Mouse (Mus musculus) kidney, embryonic 14.5 days (tissue): Measurements from ENCODE around the gene Med28. TPM values are rescaled to one million over a fixed set of nuclear protein-coding genes. Genes with fewer than 3 reads are reported as not detected.
A peak's percentile ranks its signal among the peaks of the same experiment; 100 is the strongest.

Source experiments
- ATAC-seq: fragments of 200-750 bp; cut with Nextera tagmentation; 2 replicates; pipeline ENCODE4 v1.8.0; 2017; ENCODE audit warnings: moderate number of reproducible peaks, mild to moderate bottlenecking, moderate TSS enrichment, moderate library complexity; ENCODE audit not compliant: low FRiP score, low TSS enrichment
- H3K27ac ChIP-seq: fragments of 300-500 bp; sonication (generic); 2 replicates; pipeline ENCODE4 v1.5.1; 2014; ENCODE audit warnings: low read depth, mild to moderate bottlenecking, low read length, moderate library complexity, mixed read lengths
- H3K27me3 ChIP-seq: fragments of 300-500 bp; sonication (generic); 2 replicates; pipeline ENCODE4 v1.6.1; 2014; ENCODE audit warnings: mild to moderate bottlenecking, low read length; ENCODE audit not compliant: control insufficient read depth, insufficient read depth
- H3K36me3 ChIP-seq: fragments of 300-500 bp; sonication (generic); 2 replicates; pipeline ENCODE4 v1.6.1; 2014; ENCODE audit warnings: low read length, mixed read lengths; ENCODE audit not compliant: control insufficient read depth, insufficient read depth
- H3K4me1 ChIP-seq: fragments of 300-500 bp; sonication (generic); 2 replicates; pipeline ENCODE4 v1.6.1; 2014; ENCODE audit warnings: low read length, mixed read lengths; ENCODE audit not compliant: control insufficient read depth, insufficient read depth
- H3K4me2 ChIP-seq: fragments of 300-500 bp; sonication (generic); replicated peaks from 2 replicates; pipeline ENCODE4 v1.6.1; 2014; ENCODE audit warnings: low read depth, mild to moderate bottlenecking, low read length
- H3K4me3 ChIP-seq: fragments of 300-500 bp; sonication (generic); 2 replicates; pipeline ENCODE4 v1.5.1; 2014; ENCODE audit warnings: mild to moderate bottlenecking, low read length
- H3K9ac ChIP-seq: fragments of 300-500 bp; sonication (generic); 2 replicates; pipeline ENCODE4 v1.6.1; 2014; ENCODE audit warnings: low read depth, mild to moderate bottlenecking, low read length, moderate library complexity
- H3K9me3 ChIP-seq: fragments of 300-500 bp; sonication (generic); 2 replicates; pipeline ENCODE4 v1.6.1; 2016; ENCODE audit warnings: low read length; ENCODE audit not compliant: control insufficient read depth
- WGBS: fragments of 180-500 bp; shearing (Covaris S2); extraction: QIAGEN DNeasy Blood & Tissue Kit; methylation state at CpG from one replicate; pipeline ENCODE4 v1.1.7; 2014; 5-methylcytosine and 5-hydroxymethylcytosine counted together
- polyA plus RNA-seq: library from polyadenylated mRNA; unstranded; fragments of >200 nt; fragmentation: Nextera tagmentation; extraction: Ambion mirVana; gene quantifications from 2 replicates; pipeline ENCODE4 v1.2.1, GENCODE M21; 2014

Gene Med28
- polyA plus RNA-seq, 1 experiment from 2014 or later = 265 TPM

DNA sequence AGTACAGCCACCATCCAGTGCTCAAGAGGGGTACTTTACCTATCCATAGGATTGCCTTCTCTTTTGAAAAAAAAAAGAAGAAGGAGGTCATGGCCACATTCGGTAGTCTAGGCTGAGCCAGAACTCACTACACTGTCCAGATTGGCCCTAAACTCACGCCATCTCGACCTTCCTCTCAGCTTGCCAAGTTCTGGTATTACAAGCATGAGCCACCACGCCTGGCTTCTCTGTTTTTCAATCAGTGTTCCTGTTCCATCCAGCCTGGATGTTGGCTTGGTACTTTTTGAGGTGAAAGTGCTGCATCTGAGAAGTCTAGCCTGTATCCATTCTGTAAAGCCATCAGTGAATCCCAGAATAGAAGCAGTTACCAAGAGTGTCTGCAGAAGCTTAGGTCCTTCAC lies 23.6 kb upstream of the Med28 start:
- Histone ChIP-seq H3K27ac (no peak overlapping the region), H3K9ac (no peak overlapping the region), H3K9me3 (no peaks in the 10 kb centered on the region), H3K4me3 (no peak overlapping the region), H3K36me3 (peaks cover 49% of the 10 kb centered on the region), H3K27me3 (no peaks in the 10 kb centered on the region), H3K4me2 (no peak overlapping the region), H3K4me1 (peaks cover 14% of the 10 kb centered on the region)
- ATAC-seq = no peak
- WGBS = 89% methylated on average over 4 of the region's 4 CpGs

DNA sequence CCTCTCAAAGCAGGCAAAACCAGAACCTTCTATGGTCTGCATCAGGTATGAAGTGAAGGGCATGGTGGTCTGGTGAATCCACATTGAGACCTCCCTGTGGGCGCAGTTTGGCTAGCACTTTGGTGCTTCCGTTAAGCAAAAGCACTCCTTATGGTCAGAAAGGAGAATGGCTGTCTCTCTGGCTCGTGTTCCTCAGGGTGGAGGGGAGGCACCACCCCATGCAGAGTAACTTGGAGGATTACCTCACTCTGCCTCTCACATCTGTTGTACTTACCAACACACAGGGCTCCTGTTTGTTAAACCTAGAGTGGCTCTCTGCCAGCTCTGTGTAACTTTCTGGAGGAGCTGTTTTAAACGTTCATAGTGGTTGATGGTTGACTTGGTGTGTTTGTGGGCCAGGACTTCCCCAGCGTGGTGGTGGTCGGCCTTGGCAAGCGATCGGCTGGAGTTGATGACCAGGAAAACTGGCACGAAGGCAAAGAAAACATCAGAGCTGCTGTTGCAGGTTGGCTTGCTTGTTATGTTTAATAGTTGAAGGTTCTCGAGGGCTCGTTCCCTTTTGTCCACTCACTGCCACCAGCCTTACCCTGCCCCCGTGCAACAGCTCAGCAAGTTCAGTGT lies 23.0 kb upstream of the Med28 start:
- H3K27me3 ChIP-seq = no peaks in the 10 kb centered on the region
- H3K4me2 ChIP-seq = no peak overlapping the region
- no peaks in the 10 kb centered on the region for H3K9me3 ChIP-seq
- no peak for ATAC-seq
- H3K4me3 ChIP-seq = no peak overlapping the region
- no peak overlapping the region for H3K9ac ChIP-seq
- peaks cover 54% of the 10 kb centered on the region for H3K36me3 ChIP-seq
- 84% methylated on average over 12 of the region's 12 CpGs for WGBS
- H3K4me1 ChIP-seq = peaks cover 14% of the 10 kb centered on the region
- no peak overlapping the region for H3K27ac ChIP-seq

DNA sequence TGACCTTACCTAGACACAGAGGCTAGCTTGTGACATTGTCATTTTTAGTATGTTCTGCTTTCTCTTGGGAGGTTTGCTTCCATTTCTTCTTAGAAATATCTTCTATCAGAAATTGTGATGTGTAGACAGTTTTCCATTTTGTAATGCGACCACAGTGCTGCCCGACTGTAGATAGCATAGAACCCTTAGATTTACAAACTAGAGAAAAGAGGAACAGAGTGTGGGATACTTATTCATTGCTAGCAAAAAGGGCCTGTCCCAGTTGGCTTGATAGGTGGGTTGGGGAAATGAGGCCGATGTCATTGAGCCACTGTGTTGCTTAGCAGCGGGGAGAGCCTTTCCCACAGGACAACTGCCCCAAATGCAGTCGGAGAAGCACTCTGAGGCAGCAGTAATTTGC lies 22.5 kb upstream of the Med28 start:
- H3K9me3 ChIP-seq = no peaks in the 10 kb centered on the region
- peaks cover 14% of the 10 kb centered on the region for H3K4me1 ChIP-seq
- H3K4me3 ChIP-seq = no peak overlapping the region
- no peak overlapping the region for H3K9ac ChIP-seq
- ATAC-seq = no peak
- H3K27me3 ChIP-seq = no peaks in the 10 kb centered on the region
- H3K27ac ChIP-seq = no peak overlapping the region
- H3K36me3 ChIP-seq = peaks cover 58% of the 10 kb centered on the region
- H3K4me2 ChIP-seq = no peak overlapping the region
- WGBS = 91% methylated on average over 5 of the region's 5 CpGs

DNA sequence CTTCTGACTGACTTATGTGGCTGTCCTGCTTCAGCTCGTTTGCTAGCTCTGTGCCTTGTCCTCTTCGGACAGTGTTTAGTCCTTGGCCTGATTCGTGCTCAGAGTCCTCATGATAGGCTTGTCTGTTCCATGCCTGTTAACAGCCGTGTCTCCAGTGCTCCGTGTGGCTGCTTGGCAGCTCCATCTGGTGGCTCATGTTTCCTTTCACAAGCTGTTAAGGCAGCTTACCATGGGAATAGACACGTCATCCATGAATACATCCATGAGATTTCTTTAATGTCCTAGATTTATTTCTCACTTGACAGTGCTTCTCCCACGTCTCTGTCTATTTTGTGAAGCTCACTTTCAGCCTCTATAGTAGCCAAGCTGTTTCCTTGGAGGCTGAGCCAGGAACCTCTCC lies 10.0 kb upstream of the Med28 start:
- H3K36me3 ChIP-seq = peaks cover 77% of the 10 kb centered on the region

DNA sequence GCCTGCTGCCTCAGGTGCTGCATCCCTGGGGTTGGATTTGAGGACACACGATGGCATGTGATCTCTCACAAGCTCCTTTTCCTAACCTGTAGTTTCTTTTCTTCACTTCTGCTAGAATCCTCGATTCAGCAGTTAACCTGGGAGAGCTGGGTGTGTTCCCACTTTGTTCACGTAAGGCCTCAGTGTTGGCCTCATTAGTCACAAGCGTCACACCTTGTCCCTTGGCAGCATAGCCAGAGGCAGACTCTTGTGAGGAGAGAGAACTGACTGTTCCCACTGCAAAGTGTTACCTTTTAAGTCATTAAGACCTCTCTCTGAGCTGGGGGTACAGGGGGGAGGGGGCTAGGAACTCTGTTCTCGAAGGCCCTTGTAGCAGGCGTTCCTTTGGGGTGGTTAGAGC lies 7.1 kb upstream of the Med28 start:
- Histone ChIP-seq H3K27ac (no peak overlapping the region), H3K27me3 (no peaks in the 10 kb centered on the region), H3K9ac (no peak overlapping the region), H3K36me3 (peaks cover 50% of the 10 kb centered on the region), H3K4me1 (no peaks in the 10 kb centered on the region), H3K9me3 (no peaks in the 10 kb centered on the region), H3K4me3 (no peak overlapping the region), H3K4me2 (no peak overlapping the region)
- 88% methylated on average over 6 of the region's 6 CpGs for WGBS
- ATAC-seq = no peak

More for the DNA sequence above, 10.0 kb upstream of the Med28 start:
- no peaks in the 10 kb centered on the region for H3K27me3 ChIP-seq
- H3K4me2 ChIP-seq = no peak overlapping the region
- ATAC-seq = no peak
- no peak overlapping the region for H3K4me3 ChIP-seq
- no peaks in the 10 kb centered on the region for H3K4me1 ChIP-seq
- no peaks in the 10 kb centered on the region for H3K9me3 ChIP-seq
- 78% methylated on average over 7 of the region's 7 CpGs for WGBS
- no peak overlapping the region for H3K27ac ChIP-seq
- H3K9ac ChIP-seq = no peak overlapping the region

DNA sequence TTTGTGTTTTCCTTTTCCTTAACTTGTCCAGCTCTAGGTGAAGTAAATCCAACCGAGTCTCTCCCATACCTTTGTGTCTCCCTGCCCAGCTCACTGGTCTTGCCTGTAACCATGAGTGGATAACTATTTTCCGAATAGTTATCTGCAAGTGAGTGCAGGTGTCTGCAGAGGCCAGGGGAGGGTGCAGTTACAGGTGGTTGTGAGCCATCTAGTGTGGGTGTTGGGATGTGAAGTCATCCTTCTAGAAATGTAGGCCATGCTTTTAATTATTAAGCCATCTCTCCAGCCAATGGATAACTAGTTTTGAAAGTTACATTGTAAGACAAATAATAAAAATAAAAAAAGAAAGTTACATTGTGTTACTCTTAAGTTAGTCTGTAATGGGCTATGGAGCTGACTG lies 6.5 kb upstream of the Med28 start:
- no peaks in the 10 kb centered on the region for H3K4me1 ChIP-seq
- WGBS = 86% methylated on average over 2 of the region's 2 CpGs
- H3K27ac ChIP-seq = no peak overlapping the region
- H3K9ac ChIP-seq = no peak overlapping the region
- H3K4me2 ChIP-seq = no peak overlapping the region
- no peaks in the 10 kb centered on the region for H3K9me3 ChIP-seq
- ATAC-seq = no peak
- no peaks in the 10 kb centered on the region for H3K27me3 ChIP-seq
- peaks cover 47% of the 10 kb centered on the region for H3K36me3 ChIP-seq
- no peak overlapping the region for H3K4me3 ChIP-seq

DNA sequence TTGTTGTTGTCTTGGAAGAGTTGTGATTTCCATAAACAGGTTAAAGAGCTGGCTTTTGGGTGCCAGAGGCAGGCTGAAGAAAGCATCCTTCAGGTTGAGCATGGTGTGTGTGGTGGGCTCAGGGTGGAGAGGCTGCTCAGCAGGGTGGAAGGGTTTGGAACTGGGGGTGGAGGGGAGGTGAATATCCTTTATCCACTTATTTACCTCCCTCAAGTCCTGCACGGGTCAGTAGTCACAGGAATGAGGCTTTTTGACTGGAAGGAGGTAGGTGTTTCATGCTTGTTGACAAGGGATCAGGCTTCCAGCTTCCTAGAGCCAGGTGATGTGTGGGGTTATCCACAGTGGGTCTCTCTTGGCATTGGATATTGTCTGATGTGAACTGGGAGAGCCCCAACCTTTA lies 5.4 kb upstream of the Med28 start:
- H3K27me3 ChIP-seq = no peaks in the 10 kb centered on the region
- H3K9me3 ChIP-seq = no peaks in the 10 kb centered on the region
- no peak overlapping the region for H3K27ac ChIP-seq
- no peak overlapping the region for H3K4me3 ChIP-seq
- H3K4me2 ChIP-seq = no peak overlapping the region
- no peaks in the 10 kb centered on the region for H3K4me1 ChIP-seq
- peaks cover 41% of the 10 kb centered on the region for H3K36me3 ChIP-seq
- H3K9ac ChIP-seq = no peak overlapping the region
- ATAC-seq = no peak
- 85% methylated on average over 1 of the region's 1 CpGs for WGBS

DNA sequence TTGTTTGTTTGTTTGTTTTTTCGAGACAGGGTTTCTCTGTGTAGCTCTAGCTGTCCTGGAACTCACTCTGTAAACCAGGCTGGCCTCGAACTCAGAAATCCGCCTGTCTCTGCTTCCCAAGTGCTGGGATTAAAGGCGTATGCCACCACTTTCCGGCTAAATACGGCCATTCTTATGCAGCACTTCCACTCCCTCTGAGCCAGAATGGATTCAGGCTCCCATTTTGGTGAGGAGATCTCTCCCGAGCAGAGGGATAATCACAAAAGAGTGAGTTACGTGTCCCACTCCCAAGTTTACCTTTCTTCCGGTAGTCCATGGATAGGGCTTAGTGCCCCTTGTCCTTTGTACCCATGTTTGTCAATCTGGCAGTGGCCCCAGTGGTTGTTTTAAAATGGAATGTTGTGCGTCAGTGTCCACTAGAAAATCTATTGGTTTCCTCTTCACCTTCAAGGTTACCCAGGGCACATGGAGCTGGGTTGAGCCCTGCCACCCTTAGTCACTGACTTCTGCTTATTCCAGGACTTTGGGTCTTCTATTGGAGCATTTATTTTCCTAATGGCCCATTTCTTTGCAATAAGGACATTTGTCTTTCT lies 4.8 kb upstream of the Med28 start:
- no peak for ATAC-seq
- Histone ChIP-seq H3K27ac (no peak overlapping the region), H3K9me3 (no peaks in the 10 kb centered on the region), H3K27me3 (no peaks in the 10 kb centered on the region), H3K4me3 (no peak overlapping the region), H3K4me1 (no peaks in the 10 kb centered on the region), H3K36me3 (peaks cover 35% of the 10 kb centered on the region), H3K9ac (no peak overlapping the region), H3K4me2 (no peak overlapping the region)
- 92% methylated on average over 10 of the region's 10 CpGs for WGBS

DNA sequence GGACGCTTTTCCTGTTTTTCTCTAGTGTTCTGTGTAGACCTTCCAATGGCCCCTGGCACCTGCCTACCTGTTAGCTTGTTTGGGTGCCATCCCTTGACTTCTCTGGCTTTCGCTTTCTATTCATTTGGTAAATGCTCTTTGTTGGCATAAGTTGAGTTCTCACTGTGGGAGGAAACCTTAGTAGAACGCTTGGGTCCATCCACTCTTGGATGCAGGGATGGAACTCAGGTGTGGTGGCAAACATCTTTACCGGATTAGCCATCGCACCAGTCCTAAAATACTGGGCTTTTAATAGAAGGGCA lies 731 bp downstream of the Med28 start:
- peak overlapping the region; percentile 85 for H3K4me2 ChIP-seq
- H3K9me3 ChIP-seq = no peaks in the 10 kb centered on the region
- peak overlapping the region; percentile 74 for H3K9ac ChIP-seq
- WGBS = 1% methylated on average over 5 of the region's 5 CpGs
- no peaks in the 10 kb centered on the region for H3K27me3 ChIP-seq
- no peak for ATAC-seq
- no peak overlapping the region for H3K27ac ChIP-seq
- peaks cover 19% of the 10 kb centered on the region for H3K36me3 ChIP-seq
- H3K4me3 ChIP-seq = peak overlapping the region; percentile 59
- peaks cover 12% of the 10 kb centered on the region for H3K4me1 ChIP-seq
